ENCODE assay signal across 19 mouse cellular contexts in the genomic region with DNA sequence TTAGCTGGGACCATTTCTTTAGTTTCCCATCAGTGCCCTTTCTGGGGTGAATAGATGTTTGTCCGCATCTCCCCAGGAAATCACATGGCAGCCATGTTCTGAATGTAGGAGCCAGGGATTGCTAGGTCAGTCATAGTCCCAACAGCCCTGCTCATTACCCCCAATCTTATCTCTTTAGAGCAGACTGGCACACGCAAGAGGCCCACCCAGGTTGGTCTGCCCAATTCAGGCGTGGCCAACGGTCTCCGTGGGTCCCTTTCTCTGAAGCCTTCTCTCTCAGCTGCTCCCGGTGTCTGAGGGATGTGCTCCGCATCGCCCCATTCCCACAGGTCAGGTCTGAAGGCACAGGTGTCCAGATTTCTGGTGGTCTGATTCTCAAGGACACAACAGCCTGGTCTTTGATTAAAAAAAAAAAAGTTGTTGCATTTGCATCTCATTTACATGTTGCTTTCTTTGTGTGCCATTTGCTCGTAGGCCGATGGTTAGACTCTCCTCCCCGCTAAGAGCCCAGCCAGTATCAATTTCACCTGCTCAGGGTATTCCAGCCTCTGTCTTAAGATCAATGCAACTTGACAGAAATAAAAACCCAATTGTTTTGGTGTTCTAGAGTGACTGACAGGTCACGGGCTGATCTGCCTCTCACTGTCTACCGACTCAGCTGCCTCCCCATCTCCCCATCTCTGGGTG. TPM values are rescaled to one million over a fixed set of nuclear protein-coding genes. Genes with fewer than 3 reads are reported as not detected.
DNase-seq lines count a peak whose midpoint lies in the region; ATAC-seq and TF ChIP-seq lines count a peak whose summit lies in the region.
"Had no signal": no experiment of that assay in that cellular context is flagged by ENCODE, and none has a peak within 500 bp of the region (broad histone marks: within the 10 kb centered on the region; RNA-seq: fewer than 3 reads in every experiment).

No protein-coding gene starts in this region.

- H3K27ac ChIP-seq in kidney, embryonic 15.5 days: no peak overlapping the region
- H3K27ac ChIP-seq: forebrain, embryonic 10.5 days; heart, embryonic 10.5 days; hindbrain, embryonic 14.5 days had no signal

- no peaks in the 10 kb centered on the region for H3K27me3 ChIP-seq in kidney, embryonic 15.5 days
- H3K27me3 ChIP-seq in G1E (ENCODE audit: insufficient read depth, low read length): no peaks in the 10 kb centered on the region

- no peak overlapping the region for H3K4me2 ChIP-seq in kidney, embryonic 15.5 days
- H3K4me2 ChIP-seq: hindbrain, embryonic 14.5 days had no signal

- peak; percentile 53; the same call in 1 of the 2 replicates for ATAC-seq in kidney, embryonic 15.5 days (replicated peaks; ENCODE audit: low FRiP score)
- ATAC-seq in G1E (ENCODE audit: extremely low read depth, insufficient number of reproducible peaks, low FRiP score, poor library complexity, severe bottlenecking): peak; percentile 56
- ATAC-seq in erythroid progenitor cell, adult 5-6 weeks (replicated peaks; ENCODE audit: low FRiP score, poor library complexity, severe bottlenecking): peak; percentile 77
- ATAC-seq in megakaryocyte progenitor cell, adult 5-6 weeks (replicated peaks; ENCODE audit: poor library complexity): peak; percentile 70

- H3K4me3 ChIP-seq in kidney, embryonic 15.5 days (replicated peaks): no peak overlapping the region
- peak overlapping the region; percentile 76 for H3K4me3 ChIP-seq in G1E (ENCODE audit: low read depth, low read length)
- H3K4me3 ChIP-seq: forebrain, embryonic 10.5 days; heart, embryonic 10.5 days had no signal

- no peak for DNase-seq in kidney, postnatal 10 days
- DNase-seq in G1E (ENCODE audit: low spot score): peak; percentile 85
- DNase-seq in layer of hippocampus, adult 18-20 months (ENCODE audit: low spot score in 2 of 2): no peak
- no peak for DNase-seq in Muller cell, postnatal 12 days (ENCODE audit: inconsistent ontology term)
- DNase-seq in gastrocnemius, postnatal 36 days: no peak
- DNase-seq: adrenal gland, adult 8-10 months; cerebellum, adult 11-12 months; embryo, embryonic 11 days; kidney, adult 8-10 months; lung, postnatal 4 days; right cerebral cortex, adult 18-20 months had no signal

- H3K4me1 ChIP-seq in kidney, embryonic 15.5 days: peaks cover 15% of the 10 kb centered on the region
- H3K4me1 ChIP-seq in G1E (ENCODE audit: insufficient read depth, low read depth, low read length): peaks cover 92% of the 10 kb centered on the region

- H3K9me3 ChIP-seq in kidney, embryonic 15.5 days (replicated peaks): no peaks in the 10 kb centered on the region
- no peaks in the 10 kb centered on the region for H3K9me3 ChIP-seq in G1E (replicated peaks)
- H3K9me3 ChIP-seq: forebrain, embryonic 10.5 days; heart, embryonic 10.5 days had no signal

- intact Hi-C loops in gastrocnemius, postnatal 36 days (cut with DNase I): loop anchor here (10.0 kb wide), 1 partner anchor 176 kb away; no protein-coding TSS in a partner anchor

- whole genome bisulfite sequencing in kidney, embryonic 15.5 days: 80% methylated on average over 13 of the region's 13 CpGs

- H3K9ac ChIP-seq in kidney, embryonic 15.5 days: no peak overlapping the region
- H3K9ac ChIP-seq: hindbrain, embryonic 14.5 days had no signal

- TF ChIP-seq CTCF in G1E (IDR thresholded peaks at IDR 0.05; ENCODE audit: low read depth, low read length): no peak

- H3K36me3 ChIP-seq in kidney, embryonic 15.5 days: no peaks in the 10 kb centered on the region
- H3K36me3 ChIP-seq in G1E (replicated peaks): peaks cover 46% of the 10 kb centered on the region
- H3K36me3 ChIP-seq: forebrain, embryonic 10.5 days; heart, embryonic 10.5 days had no signal

RNA-seq across cellular contexts. Expression of a gene that starts 0.5 kb away (rescaled TPM):
- polyA plus RNA-seq in kidney, embryonic 15.5 days (2015; fragmentation: Nextera tagmentation; extraction: Ambion mirVana): 2.4 and 4.1 TPM in 2 replicates
- total RNA-seq in G1E (2014; fragmentation: Nextera tagmentation): 84.5 and 99.5 TPM in 2 replicates
- total RNA-seq in G1E (2017): 57.0 and 61.3 TPM in 2 replicates
- 23.0 and 47.5 TPM in 2 replicates for polyA plus RNA-seq in G1E (2012)
- 464 and 482 TPM in 2 replicates for total RNA-seq in erythroid progenitor cell, adult 5-6 weeks (2015; ENCODE audit: low replicate concordance)
- total RNA-seq in erythroid progenitor cell, adult 5-6 weeks (2017; ENCODE audit: low replicate concordance): 322 and 537 TPM in 2 replicates
- total RNA-seq in megakaryocyte progenitor cell, adult 5-6 weeks (2015): 5.9 and 18.8 TPM in 2 replicates
- total RNA-seq in megakaryocyte progenitor cell, adult 5-6 weeks (2017): 4.2 and 6.8 TPM in 2 replicates
- not detected for total RNA-seq in layer of hippocampus, adult 18-20 months (2021)
- not detected for total RNA-seq in gastrocnemius, postnatal 36 days (2021)
- polyA plus RNA-seq: forebrain, embryonic 10.5 days; testis, adult 2 months had no signal

RNA-seq across cellular contexts. Expression of a gene that starts 3.9 kb away (rescaled TPM):
- polyA plus RNA-seq in kidney, embryonic 15.5 days (2015; fragmentation: Nextera tagmentation; extraction: Ambion mirVana): 5.6 and 5.7 TPM in 2 replicates
- 22.1 and 25.9 TPM in 2 replicates for total RNA-seq in G1E (2014; fragmentation: Nextera tagmentation)
- 15.6 and 17.6 TPM in 2 replicates for total RNA-seq in G1E (2017)
- 15.9 and 16.3 TPM in 2 replicates for polyA plus RNA-seq in G1E (2012)
- 13.4 and 20.5 TPM in 2 replicates for total RNA-seq in erythroid progenitor cell, adult 5-6 weeks (2015; ENCODE audit: low replicate concordance)
- total RNA-seq in erythroid progenitor cell, adult 5-6 weeks (2017; ENCODE audit: low replicate concordance): 13.2 and 24.1 TPM in 2 replicates
- total RNA-seq in megakaryocyte progenitor cell, adult 5-6 weeks (2015): 0.42 and 0.66 TPM in 2 replicates
- total RNA-seq in megakaryocyte progenitor cell, adult 5-6 weeks (2017): 0.79 and 3.6 TPM in 2 replicates
- under 1 TPM; 0.56 to 0.92 TPM for total RNA-seq in layer of hippocampus, adult 18-20 months (2021)
- not detected for total RNA-seq in gastrocnemius, postnatal 36 days (2021)
- total RNA-seq: adrenal gland, adult 8-10 months had no signal

RNA-seq across cellular contexts. Expression of a gene that starts 18.1 kb away (rescaled TPM):
- polyA plus RNA-seq in kidney, embryonic 15.5 days (2015; fragmentation: Nextera tagmentation; extraction: Ambion mirVana): 4.2 and 6.9 TPM in 2 replicates
- not detected in 2 replicates for total RNA-seq in G1E (2014; fragmentation: Nextera tagmentation)
- total RNA-seq in G1E (2017): 0.06 and 0.11 TPM in 2 replicates
- not detected in 2 replicates for polyA plus RNA-seq in G1E (2012)
- total RNA-seq in erythroid progenitor cell, adult 5-6 weeks (2015; ENCODE audit: low replicate concordance): not detected in 2 replicates
- not detected in 2 replicates for total RNA-seq in erythroid progenitor cell, adult 5-6 weeks (2017; ENCODE audit: low replicate concordance)
- total RNA-seq in megakaryocyte progenitor cell, adult 5-6 weeks (2015): not detected in 2 replicates
- not detected in 2 replicates for total RNA-seq in megakaryocyte progenitor cell, adult 5-6 weeks (2017)
- not detected for total RNA-seq in layer of hippocampus, adult 18-20 months (2021)
- total RNA-seq in gastrocnemius, postnatal 36 days (2021): 100 to 1,000 TPM; 445 to 493 TPM
- total RNA-seq: neutrophil, adult 5-6 weeks had no signal

RNA-seq across cellular contexts. Expression of a gene that starts 41.0 kb away (rescaled TPM):
- 72.4 and 74.9 TPM in 2 replicates for polyA plus RNA-seq in kidney, embryonic 15.5 days (2015; fragmentation: Nextera tagmentation; extraction: Ambion mirVana)
- total RNA-seq in G1E (2014; fragmentation: Nextera tagmentation) (34.3 and 39.8 TPM in 2 replicates), G1E (2017) (83.4 and 91.3 TPM in 2 replicates)
- polyA plus RNA-seq in G1E (2012): 3.5 and 5.0 TPM in 2 replicates
- 42.9 and 62.9 TPM in 2 replicates for total RNA-seq in erythroid progenitor cell, adult 5-6 weeks (2015; ENCODE audit: low replicate concordance)
- total RNA-seq in erythroid progenitor cell, adult 5-6 weeks (2017; ENCODE audit: low replicate concordance): 81.9 and 87.0 TPM in 2 replicates
- total RNA-seq in megakaryocyte progenitor cell, adult 5-6 weeks (2015): 39.8 and 42.4 TPM in 2 replicates
- 57.9 and 60.9 TPM in 2 replicates for total RNA-seq in megakaryocyte progenitor cell, adult 5-6 weeks (2017)
- 10 to 100 TPM; 13.7 to 14.1 TPM for total RNA-seq in layer of hippocampus, adult 18-20 months (2021)
- total RNA-seq in gastrocnemius, postnatal 36 days (2021): 10 to 100 TPM in 1 of 2 experiments, 1 to 10 TPM in 1; 9.2 to 10.6 TPM

RNA-seq across cellular contexts. Expression of a gene that starts 41.1 kb away (rescaled TPM):
- 15.8 and 17.8 TPM in 2 replicates for polyA plus RNA-seq in kidney, embryonic 15.5 days (2015; fragmentation: Nextera tagmentation; extraction: Ambion mirVana)
- total RNA-seq in G1E (2014; fragmentation: Nextera tagmentation) (193 and 203 TPM in 2 replicates), G1E (2017) (22.5 and 27.4 TPM in 2 replicates)
- 41.1 and 43.3 TPM in 2 replicates for polyA plus RNA-seq in G1E (2012)
- total RNA-seq in erythroid progenitor cell, adult 5-6 weeks (2015; ENCODE audit: low replicate concordance): 133 and 142 TPM in 2 replicates
- total RNA-seq in erythroid progenitor cell, adult 5-6 weeks (2017; ENCODE audit: low replicate concordance): 69.3 and 110 TPM in 2 replicates
- total RNA-seq in megakaryocyte progenitor cell, adult 5-6 weeks (2015): 103 and 105 TPM in 2 replicates
- total RNA-seq in megakaryocyte progenitor cell, adult 5-6 weeks (2017): 34.4 and 38.0 TPM in 2 replicates
- 10 to 100 TPM; 28.4 to 31.7 TPM for total RNA-seq in layer of hippocampus, adult 18-20 months (2021)
- total RNA-seq in gastrocnemius, postnatal 36 days (2021): 1 to 10 TPM; 4.4 to 6.7 TPM

Comparison
In these comparisons a context has a peak if more than half of its experiments do, and no peak if none do; other contexts are left out.
1. RNA of a gene that starts 18.1 kb away (total RNA-seq): 445 to 493 TPM in gastrocnemius, postnatal 36 days; not detected in layer of hippocampus, adult 18-20 months, 0.06 to 0.11 TPM in G1E, not detected in erythroid progenitor cell, adult 5-6 weeks and not detected in megakaryocyte progenitor cell, adult 5-6 weeks; every median in the first group is over 100 times any median in the second.
2. Peak in every context shown above with its lines, with median percentiles within 50 percentile points of each other: ATAC-seq.